Mouse (Mus musculus): ENCODE results near the gene Olfr796.

GRCm38 (mm10) chr10:129577066-129577465, 35.3 kb downstream of the Olfr796 start:
- no peak for TF ChIP-seq CTCF (IDR thresholded peaks at IDR 0.05; ENCODE audit: low read depth)
- TF ChIP-seq EP300 (optimal IDR thresholded peaks at IDR 0.05), result no peak
